Mouse (Mus musculus) bone marrow, adult 2 months (tissue): ENCODE results near the gene Prim2. TPM values are rescaled to one million over a fixed set of nuclear protein-coding genes. Genes with fewer than 3 reads are reported as not detected.

Experiments
- H3K27ac ChIP-seq: fragments of 200-500 bp; 2 replicates; pipeline ENCODE4 v1.5.1; 2012; ENCODE audit warnings: low read depth, mild to moderate bottlenecking, control low read depth, inconsistent platforms, low read length; ENCODE audit not compliant: control insufficient read depth, poor library complexity, insufficient read depth
- H3K4me1 ChIP-seq: fragments of 200-500 bp; 2 replicates; pipeline ENCODE4 v1.6.1; 2011; ENCODE audit warnings: low read length; ENCODE audit not compliant: control insufficient read depth, insufficient read depth
- H3K4me3 ChIP-seq: fragments of 200-500 bp; replicated peaks from 2 replicates; pipeline ENCODE3; 2011; ENCODE audit warnings: mild to moderate bottlenecking, low read depth, low read length, control low read depth; ENCODE audit not compliant: control insufficient read depth
- CTCF ChIP-seq: fragments of 200-500 bp; IDR thresholded peaks from 2 replicates; pipeline ENCODE4 v1.5.1; 2011; ENCODE audit warnings: low read length, control low read depth; ENCODE audit not compliant: control insufficient read depth, insufficient read depth
- POLR2A ChIP-seq: fragments of 200-500 bp; IDR thresholded peaks from 2 replicates; pipeline ENCODE4 v1.6.1; 2011; ENCODE audit warnings: low read depth, mild to moderate bottlenecking, control low read depth, low read length, borderline replicate concordance; ENCODE audit not compliant: control insufficient read depth
- WGBS: fragments of 180-500 bp; shearing (Covaris S2); methylation state at CpG from one replicate; pipeline ENCODE4 v1.1.7; 2018; 5-methylcytosine and 5-hydroxymethylcytosine counted together
- polyA plus RNA-seq: library from polyadenylated mRNA; stranded (reverse); fragments of >200 nt; gene quantifications from 2 replicates; pipeline ENCODE4 v1.2.4, GENCODE M21; 2011; ENCODE audit warnings: low replicate concordance; ENCODE audit not compliant: missing spikeins, insufficient read depth, insufficient read length

Gene Prim2
- polyA plus RNA-seq, 1 experiment = 40.0 TPM

GRCm38 (mm10) chr1:33490220-33490619, 179.4 kb downstream of the Prim2 start:
- Histone ChIP-seq H3K4me1 (no peaks in the 10 kb centered on the region), H3K4me3 (no peak overlapping the region), H3K27ac (no peak overlapping the region)
- TF ChIP-seq POLR2A (no peak), CTCF (no peak)
- 50% methylated on average over 6 of the region's 6 CpGs for WGBS

- TF ChIP-seq CTCF (no peak), POLR2A (no peak)
- 94% methylated on average over 5 of the region's 5 CpGs for WGBS
- H3K27ac ChIP-seq = no peak overlapping the region
- no peaks in the 10 kb centered on the region for H3K4me1 ChIP-seq
- no peak overlapping the region for H3K4me3 ChIP-seq
Measured at GRCm38 (mm10) chr1:33488372-33488771, 181.2 kb downstream of the Prim2 start.

- no peaks in the 10 kb centered on the region; the same call in 1 of the 2 replicates for H3K4me1 ChIP-seq
- TF ChIP-seq CTCF = no peak
- TF ChIP-seq POLR2A = no peak
- 8% methylated on average over 3 of the region's 3 CpGs for WGBS
- H3K27ac ChIP-seq = no peak overlapping the region
- no peak overlapping the region for H3K4me3 ChIP-seq
Measured at GRCm38 (mm10) chr1:33483746-33484145, 185.8 kb downstream of the Prim2 start.

- H3K4me1 ChIP-seq = no peaks in the 10 kb centered on the region; the same call in 1 of the 2 replicates
- H3K4me3 ChIP-seq = no peak overlapping the region
- H3K27ac ChIP-seq = no peak overlapping the region
- TF ChIP-seq CTCF (no peak), POLR2A (no peak)
- 91% methylated on average over 7 of the region's 7 CpGs for WGBS
Measured at GRCm38 (mm10) chr1:33480382-33480781, 189.2 kb downstream of the Prim2 start.

GRCm38 (mm10) chr1:33471069-33471468, 198.5 kb downstream of the Prim2 start:
- no peak overlapping the region for H3K27ac ChIP-seq
- WGBS = 52% methylated on average over 6 of the region's 6 CpGs
- TF ChIP-seq POLR2A (no peak), CTCF (no peak)
- no peak overlapping the region for H3K4me3 ChIP-seq
- peaks cover 1% of the 10 kb centered on the region; the same call in 1 of the 2 replicates for H3K4me1 ChIP-seq

- WGBS = 92% methylated on average over 8 of the region's 8 CpGs
- H3K4me3 ChIP-seq = no peak overlapping the region
- H3K4me1 ChIP-seq = peaks cover 1% of the 10 kb centered on the region; the same call in 1 of the 2 replicates
- H3K27ac ChIP-seq = no peak overlapping the region
- TF ChIP-seq CTCF (no peak), POLR2A (no peak)
Measured at GRCm38 (mm10) chr1:33470222-33470621, 199.4 kb downstream of the Prim2 start.

GRCm38 (mm10) chr1:33464234-33464633, 205.4 kb downstream of the Prim2 start:
- no peak overlapping the region for H3K27ac ChIP-seq
- no peaks in the 10 kb centered on the region for H3K4me1 ChIP-seq
- H3K4me3 ChIP-seq = no peak overlapping the region
- WGBS = 88% methylated on average over 5 of the region's 5 CpGs
- TF ChIP-seq POLR2A (no peak), CTCF (no peak)

GRCm38 (mm10) chr1:33460703-33461102, 208.9 kb downstream of the Prim2 start:
- Histone ChIP-seq H3K4me3 (no peak overlapping the region), H3K4me1 (no peaks in the 10 kb centered on the region), H3K27ac (no peak overlapping the region)
- 85% methylated on average over 8 of the region's 8 CpGs for WGBS
- no peak for TF ChIP-seq CTCF
- no peak for TF ChIP-seq POLR2A

- Histone ChIP-seq H3K27ac (no peak overlapping the region), H3K4me1 (no peaks in the 10 kb centered on the region), H3K4me3 (no peak overlapping the region)
- no peak for TF ChIP-seq POLR2A
- no peak for TF ChIP-seq CTCF
- 95% methylated on average over 3 of the region's 3 CpGs for WGBS
Measured at GRCm38 (mm10) chr1:33460262-33460661, 209.3 kb downstream of the Prim2 start.

- H3K4me1 ChIP-seq = no peaks in the 10 kb centered on the region
- no peak overlapping the region for H3K4me3 ChIP-seq
- no peak overlapping the region for H3K27ac ChIP-seq
- TF ChIP-seq CTCF = no peak
- 54% methylated on average over 3 of the region's 3 CpGs for WGBS
Measured at GRCm38 (mm10) chr1:33458950-33459349, 210.6 kb downstream of the Prim2 start.
